Mouse (Mus musculus) CH12.LX (cell line): Measurements from ENCODE around the gene Ccar1. TPM values are rescaled to one million over a fixed set of nuclear protein-coding genes. Genes with fewer than 3 reads are reported as not detected.

ENCODE experiments used
- DNase-seq: peaks from one replicate; pipeline ENCODE4 v3.0.0-alpha.2; 2013; ENCODE audit errors: extremely low read depth
- H3K27ac ChIP-seq: 2 replicates; pipeline ENCODE4 v1.5.1; 2012; ENCODE audit warnings: low read depth, mild to moderate bottlenecking, control low read depth, moderate library complexity; ENCODE audit not compliant: insufficient read depth
- H3K27me3 ChIP-seq: replicated peaks from 2 replicates; pipeline ENCODE3; 2012; ENCODE audit warnings: inconsistent platforms
- H3K36me3 ChIP-seq, 2 experiments: replicated peaks in 1 of 2; 2 replicates each; pipeline versions ENCODE3 to v1.6.1; 2012; ENCODE audit warnings: inconsistent platforms in 1 of 2, low read length in 1 of 2, mild to moderate bottlenecking in 1 of 2, mixed read lengths in 1 of 2, moderate library complexity in 1 of 2; ENCODE audit not compliant: control insufficient read depth in 1 of 2, insufficient read depth in 1 of 2
- H3K4me1 ChIP-seq, 2 experiments: 2 replicates each; pipeline ENCODE4 v1.6.1; 2012; ENCODE audit warnings: inconsistent platforms in 1 of 2, moderate library complexity in 1 of 2; ENCODE audit not compliant: insufficient read depth in 2 of 2, control insufficient read depth in 1 of 2
- H3K4me2 ChIP-seq: 2 replicates; pipeline ENCODE4 v1.6.1; 2012; ENCODE audit warnings: low read depth, mild to moderate bottlenecking, control low read depth; ENCODE audit not compliant: poor library complexity, insufficient read depth, severe bottlenecking
- H3K4me3 ChIP-seq, 3 experiments: fragments of 150-350 bp in 1 of 3; sonication (generic) in 1 of 3; replicated peaks in 1 of 3; 2 replicates each; pipeline versions ENCODE3 to v1.5.1; 2011 to 2012; ENCODE audit warnings: low read depth in 2 of 3, low read length in 2 of 3, mild to moderate bottlenecking in 2 of 3, moderate library complexity in 2 of 3, control low read depth in 1 of 3, improper control_type of control experiment in 1 of 3, inconsistent platforms in 1 of 3, mixed read lengths in 1 of 3; ENCODE audit not compliant: poor library complexity in 1 of 3
- H3K79me2 ChIP-seq: replicated peaks from 2 replicates; pipeline ENCODE4 v1.6.1; 2012; ENCODE audit warnings: mild to moderate bottlenecking, moderate library complexity; ENCODE audit not compliant: control insufficient read depth, poor library complexity, insufficient read depth, severe bottlenecking; ENCODE audit errors: extremely low read depth
- H3K9ac ChIP-seq: 2 replicates; pipeline ENCODE4 v1.6.1; 2012; ENCODE audit warnings: low read depth, mild to moderate bottlenecking, control low read depth, moderate library complexity; ENCODE audit not compliant: insufficient read depth
- H3K9me3 ChIP-seq: replicated peaks from 2 replicates; pipeline ENCODE3; 2012; ENCODE audit warnings: low read length, inconsistent platforms, mixed read lengths
- BHLHE40 ChIP-seq: IDR thresholded peaks from 2 replicates; pipeline ENCODE4 v1.6.1; 2011; ENCODE audit warnings: mild to moderate bottlenecking, low read depth, low read length, improper control_type of control experiment
- CHD1 ChIP-seq: IDR thresholded peaks from 2 replicates; pipeline ENCODE4 v1.6.1; 2012; ENCODE audit warnings: low read depth, low read length, improper control_type of control experiment, inconsistent platforms
- CTCF ChIP-seq, 2 experiments: IDR thresholded peaks in 1 of 2; conservative IDR thresholded peaks in 1 of 2; 2 replicates each; pipeline ENCODE4 v1.5.1; 2011 to 2012; ENCODE audit warnings: low read depth in 2 of 2, low read length in 2 of 2, improper control_type of control experiment in 1 of 2, inconsistent platforms in 1 of 2, mild to moderate bottlenecking in 1 of 2, moderate library complexity in 1 of 2
- ETS1 ChIP-seq: conservative IDR thresholded peaks from 2 replicates; pipeline ENCODE4 v1.6.1; 2012; ENCODE audit warnings: low read depth, mild to moderate bottlenecking, inconsistent platforms, low read length, improper control_type of control experiment, moderate library complexity
- MAX ChIP-seq: IDR thresholded peaks from 2 replicates; pipeline ENCODE4 v1.6.1; 2011; ENCODE audit warnings: low read length, improper control_type of control experiment
- MEF2A ChIP-seq: IDR thresholded peaks from 2 replicates; pipeline ENCODE4 v1.6.1; 2014; ENCODE audit warnings: low read depth, mild to moderate bottlenecking, inconsistent platforms, low read length, improper control_type of control experiment, borderline replicate concordance
- MYC ChIP-seq: IDR thresholded peaks from 2 replicates; pipeline ENCODE4 v1.6.1; 2011; ENCODE audit warnings: low read depth, mild to moderate bottlenecking, improper control_type of control experiment, low read length
- PAX5 ChIP-seq: IDR thresholded peaks from 2 replicates; pipeline ENCODE4 v1.6.1; 2012; ENCODE audit warnings: low read length, inconsistent platforms, mixed read lengths
- POLR2AphosphoS2 ChIP-seq: IDR thresholded peaks from 2 replicates; pipeline ENCODE4 v1.6.1; 2011; ENCODE audit warnings: low read depth, low read length, improper control_type of control experiment
- RAD21 ChIP-seq: IDR thresholded peaks from 2 replicates; pipeline ENCODE4 v1.6.1; 2011; ENCODE audit warnings: low read depth, mild to moderate bottlenecking, low read length, improper control_type of control experiment, moderate library complexity
- SIN3A ChIP-seq: IDR thresholded peaks from 2 replicates; pipeline ENCODE4 v1.6.1; 2012; ENCODE audit warnings: low read length, improper control_type of control experiment, inconsistent platforms
- SMC3 ChIP-seq: IDR thresholded peaks from 2 replicates; pipeline ENCODE4 v1.6.1; 2011; ENCODE audit warnings: low read depth, low read length, improper control_type of control experiment
- USF2 ChIP-seq: conservative IDR thresholded peaks from 2 replicates; pipeline ENCODE4 v1.6.1; 2011; ENCODE audit warnings: low read depth, low read length, improper control_type of control experiment
- ZKSCAN1 ChIP-seq: IDR thresholded peaks from 2 replicates; pipeline ENCODE4 v1.6.1; 2012; ENCODE audit warnings: low read depth, inconsistent platforms, low read length, improper control_type of control experiment, borderline replicate concordance
- ZNF384 ChIP-seq: IDR thresholded peaks from 2 replicates; pipeline ENCODE4 v1.6.1; 2012; ENCODE audit warnings: low read depth, low read length, improper control_type of control experiment, inconsistent platforms
- dilution Hi-C: fragments of 300-500 bp; cut with MboI; formaldehyde crosslinking; loops from 2 replicates; pipeline ENCODE4 v1.14.3; 2020; ENCODE audit warnings: low sequenced_read_pairs; ENCODE audit not compliant: extremely low pct_unique_long_range_greater_than_20kb, extremely low pct_ligation_motif_present
- in situ Hi-C: fragments of 300-500 bp; cut with MboI; formaldehyde crosslinking; loops from 3 replicates; pipeline ENCODE4 v1.14.3; 2019; ENCODE audit warnings: low sequenced_read_pairs, low pct_ligation_motif_present, low pct_unique_long_range_greater_than_20kb, mixed read lengths
- polyA plus RNA-seq: library from polyadenylated mRNA; unstranded; fragments of >175 nt; gene quantifications from 2 replicates; pipeline ENCODE4 v1.2.1, GENCODE M21; 2012; ENCODE audit warnings: low read depth; ENCODE audit not compliant: insufficient read length
- total RNA-seq, 2 experiments: library from RNA; depleted of rRNA; stranded (reverse); fragments of 300-350 nt in 1 of 2; fragments of >200 nt in 1 of 2; gene quantifications; 2 replicates each; pipeline ENCODE4 v1.2.3; 2012 to 2014

Ccar1 gene
- total and polyA plus RNA-seq, 3 experiments, result 41.5 to 134 (median 43.1) TPM

DNA sequence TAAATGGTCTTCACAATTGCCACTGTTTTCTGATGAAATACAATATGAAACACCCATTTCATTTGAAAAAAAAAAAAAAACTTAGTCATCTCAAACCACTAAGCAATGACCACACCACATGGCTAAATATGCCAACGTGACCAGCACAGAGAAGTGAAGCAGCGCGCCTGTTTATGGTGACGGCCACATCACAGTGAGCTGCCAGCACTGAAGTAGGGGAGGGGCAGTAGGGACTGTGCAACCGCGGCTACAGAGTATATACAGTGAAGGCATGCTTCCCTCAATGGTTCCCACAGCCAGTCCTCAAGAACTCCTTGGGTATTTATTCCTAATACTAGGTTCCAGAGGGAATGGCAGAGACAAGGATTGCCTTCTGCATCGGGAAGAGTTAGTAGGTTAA is 16.2 kb upstream of the Ccar1 start:
- no peaks in the 10 kb centered on the region for H3K27me3 ChIP-seq
- in situ Hi-C loops (no loop called here), dilution Hi-C loops (no loop called here)
- DNase-seq, result no peak
- H3K36me3 ChIP-seq, result no peaks in the 10 kb centered on the region
- no peaks in the 10 kb centered on the region for H3K79me2 ChIP-seq
- no peak overlapping the region for H3K4me3 ChIP-seq
- no peaks in the 10 kb centered on the region for H3K4me1 ChIP-seq
- TF ChIP-seq POLR2AphosphoS2 (no peak), ZKSCAN1 (no peak), CHD1 (no peak), PAX5 (no peak)
- no peak overlapping the region for H3K27ac ChIP-seq
- no peak overlapping the region for H3K4me2 ChIP-seq
- no peak overlapping the region for H3K9ac ChIP-seq
- H3K9me3 ChIP-seq, result no peaks in the 10 kb centered on the region

DNA sequence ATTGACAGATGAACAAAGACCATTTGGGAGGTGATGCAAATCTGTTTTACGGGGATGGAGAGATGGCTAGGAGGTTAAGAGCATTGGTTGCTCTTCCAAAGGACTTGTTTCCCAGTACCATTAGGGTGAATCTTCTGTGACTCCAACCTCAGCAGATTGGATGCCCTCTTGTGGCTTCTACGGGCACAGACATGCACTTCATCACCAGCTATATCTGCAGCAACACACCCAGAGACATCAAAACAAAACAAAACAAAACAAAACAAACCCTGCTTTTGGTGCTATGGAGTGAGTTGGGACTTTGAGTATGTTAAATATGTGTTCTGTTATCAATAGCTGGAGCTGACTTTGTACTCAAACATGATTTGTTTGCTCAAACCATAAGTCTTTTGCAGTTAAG is 12.0 kb upstream of the Ccar1 start:
- Histone ChIP-seq H3K9me3 (no peaks in the 10 kb centered on the region), H3K4me1 (peaks cover 6 to 15% of the 10 kb centered on the region in 2 experiments; a peak in 3 of 4 replicates), H3K27ac (no peak overlapping the region), H3K9ac (no peak overlapping the region), H3K27me3 (no peaks in the 10 kb centered on the region), H3K36me3 (no peaks in the 10 kb centered on the region), H3K4me2 (no peak overlapping the region), H3K4me3 (no peak overlapping the region), H3K79me2 (no peaks in the 10 kb centered on the region)
- dilution Hi-C loops, result no loop called here
- peak; percentile 59 for DNase-seq
- peak; percentile 25 to 74; a peak in 3 of 4 replicates for TF ChIP-seq CTCF (conservative IDR thresholded peaks at IDR 0.05 in 1 of 2, IDR thresholded peaks at IDR 0.05 in 1 of 2; ENCODE audit: low read depth in 2 of 2, low read length in 2 of 2)
- no peak for TF ChIP-seq ETS1
- no peak for TF ChIP-seq POLR2AphosphoS2
- peak; percentile 52 for TF ChIP-seq RAD21
- TF ChIP-seq MEF2A, result peak; percentile 26; the same call in 1 of the 2 replicates
- TF ChIP-seq SMC3, result peak; percentile 72
- in situ Hi-C loops, result no loop called here

DNA sequence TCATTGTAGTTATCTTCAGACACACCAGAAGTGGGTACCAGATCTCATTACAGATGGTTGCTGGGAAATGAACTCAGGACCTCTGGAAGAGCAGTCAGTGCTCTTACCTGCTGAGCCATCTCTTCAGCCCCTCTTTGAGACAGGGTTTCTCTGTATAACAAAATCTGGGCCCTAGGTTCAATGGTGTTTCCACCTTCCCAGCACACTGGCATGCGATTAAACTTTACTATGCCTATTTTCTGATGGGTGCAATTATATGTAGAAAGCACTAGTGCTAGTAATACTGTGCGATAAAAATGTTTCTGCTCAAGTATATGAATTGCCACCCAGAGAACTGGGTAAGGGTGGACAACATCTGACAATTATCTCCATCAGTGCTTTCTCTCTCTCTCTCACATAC is 11.2 kb upstream of the Ccar1 start:
- dilution Hi-C loops, result no loop called here

More for the DNA sequence above, 11.2 kb upstream of the Ccar1 start:
- in situ Hi-C loops, result no loop called here
- Histone ChIP-seq H3K4me2 (no peak overlapping the region), H3K9me3 (no peaks in the 10 kb centered on the region), H3K36me3 (no peaks in the 10 kb centered on the region), H3K27ac (no peak overlapping the region), H3K4me1 (peaks cover 6 to 15% of the 10 kb centered on the region in 2 experiments; a peak in 3 of 4 replicates), H3K4me3 (no peak overlapping the region), H3K79me2 (no peaks in the 10 kb centered on the region), H3K27me3 (no peaks in the 10 kb centered on the region), H3K9ac (no peak overlapping the region)
- TF ChIP-seq ETS1 (no peak), ZNF384 (no peak), MYC (no peak), MAX (no peak), SIN3A (no peak), USF2 (no peak), BHLHE40 (no peak)
- DNase-seq, result no peak
